Mouse (Mus musculus) embryonic facial prominence, embryonic 15.5 days (tissue): ENCODE results near the gene Cltc. TPM values are rescaled to one million over a fixed set of nuclear protein-coding genes. Genes with fewer than 3 reads are reported as not detected.

Source experiments
- ATAC-seq: fragments of 200-750 bp; cut with Nextera tagmentation; 2 replicates; pipeline ENCODE4 v1.8.0; 2017; ENCODE audit warnings: low read depth, moderate TSS enrichment; ENCODE audit not compliant: insufficient number of reproducible peaks, low FRiP score, low TSS enrichment
- H3K27ac ChIP-seq: fragments of 300-500 bp; sonication (generic); replicated peaks from 2 replicates; pipeline ENCODE4 v1.5.1; 2015; ENCODE audit warnings: mild to moderate bottlenecking, inconsistent platforms
- H3K27me3 ChIP-seq: fragments of 300-500 bp; sonication (generic); 2 replicates; pipeline ENCODE4 v1.6.1; 2015; ENCODE audit warnings: inconsistent platforms
- H3K36me3 ChIP-seq: fragments of 300-500 bp; sonication (generic); 2 replicates; pipeline ENCODE4 v1.6.1; 2015; ENCODE audit warnings: mild to moderate bottlenecking, inconsistent platforms
- H3K4me1 ChIP-seq: fragments of 300-500 bp; sonication (generic); 2 replicates; pipeline ENCODE4 v1.6.1; 2015; ENCODE audit warnings: inconsistent platforms
- H3K4me2 ChIP-seq: fragments of 300-500 bp; sonication (generic); replicated peaks from 2 replicates; pipeline ENCODE4 v1.6.1; 2015; ENCODE audit warnings: mild to moderate bottlenecking, inconsistent platforms
- H3K4me3 ChIP-seq: fragments of 300-500 bp; sonication (generic); replicated peaks from 2 replicates; pipeline ENCODE4 v1.5.1; 2015; ENCODE audit warnings: mild to moderate bottlenecking, inconsistent platforms
- H3K9ac ChIP-seq: fragments of 300-500 bp; sonication (generic); 2 replicates; pipeline ENCODE4 v1.6.1; 2015; ENCODE audit warnings: inconsistent platforms
- H3K9me3 ChIP-seq: fragments of 300-500 bp; sonication (generic); replicated peaks from 2 replicates; pipeline ENCODE4 v1.6.1; 2016; ENCODE audit warnings: inconsistent platforms
- WGBS: fragments of 180-500 bp; shearing (Covaris S2); methylation state at CpG from one replicate; pipeline ENCODE4 v1.1.7; 2015; 5-methylcytosine and 5-hydroxymethylcytosine counted together
- polyA plus RNA-seq: library from polyadenylated mRNA; unstranded; fragments of >200 nt; fragmentation: Nextera tagmentation; extraction: Ambion mirVana; gene quantifications from 2 replicates; pipeline ENCODE4 v1.2.1, GENCODE M21; 2015

Gene Cltc
- polyA plus RNA-seq, 1 experiment from 2014 or later, result 110 TPM

- no peak for ATAC-seq
Measured at GRCm38 (mm10) chr11:86758559-86758958, 1.2 kb upstream of the Cltc start.

GRCm38 (mm10) chr11:86757142-86757479, 254 bp downstream of the Cltc start:
- under 1% methylated on average over 18 of the region's 18 CpGs for WGBS
- ATAC-seq, result peak; percentile 67
- H3K27me3 ChIP-seq, result no peaks in the 10 kb centered on the region

More at GRCm38 (mm10) chr11:86758559-86758958, 1.2 kb upstream of the Cltc start:
- no peaks in the 10 kb centered on the region for H3K36me3 ChIP-seq
- peak overlapping the region; percentile 97 for H3K4me3 ChIP-seq
- peak overlapping the region; percentile 99 for H3K27ac ChIP-seq
- no peaks in the 10 kb centered on the region for H3K9me3 ChIP-seq
- H3K27me3 ChIP-seq, result no peaks in the 10 kb centered on the region
- 29% methylated on average over 6 of the region's 6 CpGs for WGBS
- peak overlapping the region; percentile 63 for H3K4me2 ChIP-seq
- peaks cover 15% of the 10 kb centered on the region for H3K4me1 ChIP-seq
- 0 out of 2 replicates have a peak overlapping the region, but pooled peaks have one; percentile 95 for H3K9ac ChIP-seq

GRCm38 (mm10) chr11:86756156-86757141, 916 bp downstream of the Cltc start:
- Histone ChIP-seq H3K27ac (peak overlapping the region; percentile 99), H3K4me1 (peaks cover 17% of the 10 kb centered on the region), H3K4me2 (peak overlapping the region; percentile 82), H3K36me3 (no peaks in the 10 kb centered on the region), H3K27me3 (no peaks in the 10 kb centered on the region), H3K9ac (peak overlapping the region; percentile 95), H3K4me3 (peak overlapping the region; percentile 97), H3K9me3 (no peaks in the 10 kb centered on the region)
- ATAC-seq, result no peak
- WGBS, result 2% methylated on average over 31 of the region's 31 CpGs

More at GRCm38 (mm10) chr11:86757142-86757479, 254 bp downstream of the Cltc start:
- Histone ChIP-seq H3K27ac (peak overlapping the region; percentile 99), H3K9ac (peak overlapping the region; percentile 95), H3K4me3 (peak overlapping the region; percentile 97), H3K4me2 (peak overlapping the region; percentile 82), H3K4me1 (peaks cover 17% of the 10 kb centered on the region), H3K36me3 (no peaks in the 10 kb centered on the region), H3K9me3 (no peaks in the 10 kb centered on the region)

GRCm38 (mm10) chr11:86752404-86752803, 5.0 kb downstream of the Cltc start:
- no peaks in the 10 kb centered on the region for H3K27me3 ChIP-seq
- no peak overlapping the region for H3K4me2 ChIP-seq
- H3K36me3 ChIP-seq, result no peaks in the 10 kb centered on the region
- no peak for ATAC-seq
- no peak overlapping the region for H3K27ac ChIP-seq
- peaks cover 13% of the 10 kb centered on the region for H3K4me1 ChIP-seq
- no peak overlapping the region for H3K9ac ChIP-seq
- no peak overlapping the region for H3K4me3 ChIP-seq
- H3K9me3 ChIP-seq, result no peaks in the 10 kb centered on the region

- H3K4me1 ChIP-seq, result peaks cover 16% of the 10 kb centered on the region
- no peak overlapping the region for H3K27ac ChIP-seq
- H3K4me3 ChIP-seq, result no peak overlapping the region
- H3K9me3 ChIP-seq, result no peaks in the 10 kb centered on the region
- H3K27me3 ChIP-seq, result no peaks in the 10 kb centered on the region
- no peak overlapping the region for H3K9ac ChIP-seq
- H3K4me2 ChIP-seq, result no peak overlapping the region
- no peaks in the 10 kb centered on the region for H3K36me3 ChIP-seq
- 97% methylated on average over 1 of the region's 1 CpGs for WGBS
- no peak for ATAC-seq
Measured at GRCm38 (mm10) chr11:86751010-86751409, 6.4 kb downstream of the Cltc start.

GRCm38 (mm10) chr11:86749776-86750423, 7.5 kb downstream of the Cltc start:
- Histone ChIP-seq H3K4me2 (no peak overlapping the region), H3K36me3 (no peaks in the 10 kb centered on the region), H3K4me3 (no peak overlapping the region), H3K9ac (no peak overlapping the region), H3K4me1 (peaks cover 19% of the 10 kb centered on the region), H3K9me3 (no peaks in the 10 kb centered on the region), H3K27me3 (no peaks in the 10 kb centered on the region), H3K27ac (no peak overlapping the region)
- no peak for ATAC-seq
- WGBS, result 85% methylated on average over 3 of the region's 3 CpGs

GRCm38 (mm10) chr11:86745634-86746404, 11.5 kb downstream of the Cltc start:
- no peak overlapping the region for H3K4me2 ChIP-seq
- H3K27me3 ChIP-seq, result no peaks in the 10 kb centered on the region
- H3K9me3 ChIP-seq, result no peaks in the 10 kb centered on the region
- H3K27ac ChIP-seq, result no peak overlapping the region; the same call in 1 of the 2 replicates
- 53% methylated on average over 3 of the region's 3 CpGs for WGBS
- no peaks in the 10 kb centered on the region for H3K36me3 ChIP-seq
- H3K4me1 ChIP-seq, result peaks cover 20% of the 10 kb centered on the region
- H3K4me3 ChIP-seq, result no peak overlapping the region
- H3K9ac ChIP-seq, result no peak overlapping the region
- no peak for ATAC-seq

- H3K9ac ChIP-seq, result no peak overlapping the region
- no peak overlapping the region for H3K27ac ChIP-seq
- no peaks in the 10 kb centered on the region for H3K9me3 ChIP-seq
- no peaks in the 10 kb centered on the region for H3K36me3 ChIP-seq
- H3K4me3 ChIP-seq, result no peak overlapping the region
- 67% methylated on average over 2 of the region's 2 CpGs for whole genome bisulfite sequencing
- no peak overlapping the region for H3K4me2 ChIP-seq
- peaks cover 20% of the 10 kb centered on the region for H3K4me1 ChIP-seq
- H3K27me3 ChIP-seq, result no peaks in the 10 kb centered on the region
- ATAC-seq, result no peak
Measured at GRCm38 (mm10) chr11:86742605-86743004, 14.8 kb downstream of the Cltc start.

- WGBS, result 96% methylated on average over 5 of the region's 5 CpGs
- no peaks in the 10 kb centered on the region for H3K36me3 ChIP-seq
- no peak overlapping the region for H3K9ac ChIP-seq
- no peaks in the 10 kb centered on the region for H3K27me3 ChIP-seq
- peaks cover 17% of the 10 kb centered on the region for H3K4me1 ChIP-seq
- no peaks in the 10 kb centered on the region for H3K9me3 ChIP-seq
- H3K4me3 ChIP-seq, result no peak overlapping the region
- H3K4me2 ChIP-seq, result no peak overlapping the region
- no peak overlapping the region for H3K27ac ChIP-seq
- ATAC-seq, result no peak
Measured at GRCm38 (mm10) chr11:86741505-86741904, 15.9 kb downstream of the Cltc start.

GRCm38 (mm10) chr11:86739470-86739869, 17.9 kb downstream of the Cltc start:
- WGBS, result 84% methylated on average over 2 of the region's 2 CpGs
- H3K27me3 ChIP-seq, result no peaks in the 10 kb centered on the region
- no peak overlapping the region for H3K4me3 ChIP-seq
- ATAC-seq, result no peak
- peaks cover 6% of the 10 kb centered on the region; the same call in 1 of the 2 replicates for H3K36me3 ChIP-seq
- no peak overlapping the region for H3K27ac ChIP-seq
- no peak overlapping the region for H3K4me2 ChIP-seq
- no peak overlapping the region for H3K9ac ChIP-seq
- no peaks in the 10 kb centered on the region for H3K9me3 ChIP-seq
- H3K4me1 ChIP-seq, result 0 out of 2 replicates have a peak, but pooled peaks cover 2% of the 10 kb centered on the region

- no peak overlapping the region for H3K27ac ChIP-seq
- ATAC-seq, result no peak
- H3K4me3 ChIP-seq, result no peak overlapping the region
- H3K27me3 ChIP-seq, result no peaks in the 10 kb centered on the region
- H3K9ac ChIP-seq, result no peak overlapping the region
- H3K9me3 ChIP-seq, result no peaks in the 10 kb centered on the region
- 0 out of 2 replicates have a peak, but pooled peaks cover under 1% of the 10 kb centered on the region for H3K4me1 ChIP-seq
- H3K36me3 ChIP-seq, result peaks cover 7% of the 10 kb centered on the region; the same call in 1 of the 2 replicates
- H3K4me2 ChIP-seq, result no peak overlapping the region
- 90% methylated on average over 1 of the region's 1 CpGs for WGBS
Measured at GRCm38 (mm10) chr11:86738956-86739355, 18.4 kb downstream of the Cltc start.
